Mouse (Mus musculus): Measurements from ENCODE around the gene BC024063. TPM values are rescaled to one million over a fixed set of nuclear protein-coding genes. Genes with fewer than 3 reads are reported as not detected.

Gene BC024063
- polyA plus RNA-seq, 1 experiment from 2014 or later = 6.0 TPM

GRCm38 (mm10) chr10:82145282-82145681 lies 62.1 kb downstream of the BC024063 start:
- Histone ChIP-seq H3K4me2 (replicated peaks; ENCODE audit: low read depth, low read length) (no peak overlapping the region), H3K4me1 (ENCODE audit: control insufficient read depth, insufficient read depth, low read length) (no peaks in the 10 kb centered on the region), H3K4me3 (ENCODE audit: low read depth, low read length) (no peak overlapping the region), H3K9me3 (ENCODE audit: control insufficient read depth, low read depth, low read length) (peaks cover 30% of the 10 kb centered on the region), H3K9ac (replicated peaks; ENCODE audit: low read depth, low read length) (no peak overlapping the region), H3K27me3 (ENCODE audit: control insufficient read depth, insufficient read depth, low read length) (no peaks in the 10 kb centered on the region), H3K36me3 (ENCODE audit: control insufficient read depth, insufficient read depth, low read length) (peaks cover 6% of the 10 kb centered on the region), H3K27ac (ENCODE audit: low read length) (no peak overlapping the region)
- 86% methylated on average over 1 of the region's 1 CpGs for WGBS
- no peak for ATAC-seq (ENCODE audit: insufficient number of reproducible peaks, insufficient read depth, low FRiP score, low read depth)

- ATAC-seq (ENCODE audit: insufficient number of reproducible peaks, insufficient read depth, low FRiP score, low read depth) = no peak
- H3K9me3 ChIP-seq (ENCODE audit: control insufficient read depth, low read depth, low read length) = peaks cover 52% of the 10 kb centered on the region
- 81% methylated on average over 4 of the region's 4 CpGs for WGBS
Observed at GRCm38 (mm10) chr10:82147571-82147970, 64.4 kb downstream of the BC024063 start.

More at GRCm38 (mm10) chr10:82147571-82147970, 64.4 kb downstream of the BC024063 start:
- H3K9ac ChIP-seq (replicated peaks; ENCODE audit: low read depth, low read length) = no peak overlapping the region
- no peak overlapping the region for H3K4me2 ChIP-seq (replicated peaks; ENCODE audit: low read depth, low read length)
- no peaks in the 10 kb centered on the region for H3K4me1 ChIP-seq (ENCODE audit: control insufficient read depth, insufficient read depth, low read length)
- no peaks in the 10 kb centered on the region for H3K27me3 ChIP-seq (ENCODE audit: control insufficient read depth, insufficient read depth, low read length)
- no peak overlapping the region for H3K4me3 ChIP-seq (ENCODE audit: low read depth, low read length)
- H3K27ac ChIP-seq (ENCODE audit: low read length) = no peak overlapping the region
- peaks cover 27% of the 10 kb centered on the region for H3K36me3 ChIP-seq (ENCODE audit: control insufficient read depth, insufficient read depth, low read length)

Other genes with a start within 250 kb of the BC024063 start
- gene Gm32687, start 219.4 kb upstream of the BC024063 start, polyA plus RNA-seq (2014; fragmentation: Nextera tagmentation; extraction: Ambion mirVana) = 12.4 and 13.6 TPM in 2 replicates
- 4.4 and 5.2 TPM in 2 replicates for gene Zfp781, start 152.9 kb upstream of the BC024063 start, polyA plus RNA-seq (2014; fragmentation: Nextera tagmentation; extraction: Ambion mirVana)
- gene Zfp873, start 35.2 kb upstream of the BC024063 start, polyA plus RNA-seq (2014; fragmentation: Nextera tagmentation; extraction: Ambion mirVana) = 19.5 and 21.2 TPM in 2 replicates
- 7.7 and 10.5 TPM in 2 replicates for gene AU041133, start 44.7 kb downstream of the BC024063 start, polyA plus RNA-seq (2014; fragmentation: Nextera tagmentation; extraction: Ambion mirVana)
- 16.6 and 17.0 TPM in 2 replicates for gene Zfp938, start 157.9 kb downstream of the BC024063 start, polyA plus RNA-seq (2014; fragmentation: Nextera tagmentation; extraction: Ambion mirVana)
- gene 4932415D10Rik, start 233.2 kb downstream of the BC024063 start, polyA plus RNA-seq (2014; fragmentation: Nextera tagmentation; extraction: Ambion mirVana) = not detected in 2 replicates